Mouse (Mus musculus) cerebellum, adult 11-12 months (tissue): Measurements from ENCODE around the gene Unc119.
A peak's percentile ranks its signal among the peaks of the same experiment; 100 is the strongest.

Experiments
- DNase-seq: peaks from one replicate; pipeline ENCODE4 v3.0.0; 2022

The Unc119 gene

GRCm38 (mm10) chr11:78372610-78373009 is 29.3 kb downstream of the Unc119 start:
- no peak for DNase-seq

GRCm38 (mm10) chr11:78374147-78374546 is 30.9 kb downstream of the Unc119 start:
- DNase-seq: no peak

- DNase-seq: no peak
Observed at GRCm38 (mm10) chr11:78377549-78378159, 34.4 kb downstream of the Unc119 start.

GRCm38 (mm10) chr11:78380351-78380750 is 37.1 kb downstream of the Unc119 start:
- no peak for DNase-seq

- DNase-seq: no peak
Observed at GRCm38 (mm10) chr11:78380996-78381395, 37.7 kb downstream of the Unc119 start.

GRCm38 (mm10) chr11:78382286-78382685 is 39.0 kb downstream of the Unc119 start:
- DNase-seq: no peak

- DNase-seq: no peak
Observed at GRCm38 (mm10) chr11:78382701-78383100, 39.4 kb downstream of the Unc119 start.

- DNase-seq: no peak
Observed at GRCm38 (mm10) chr11:78385776-78386175, 42.5 kb downstream of the Unc119 start.

GRCm38 (mm10) chr11:78386508-78387043 is 43.3 kb downstream of the Unc119 start, which contains the start of gene Foxn1:
TSS of gene Foxn1 (minus strand) at chr11:78386558.
- no peak for DNase-seq

- no peak for DNase-seq
Observed at GRCm38 (mm10) chr11:78392728-78393127, 49.4 kb downstream of the Unc119 start.

GRCm38 (mm10) chr11:78396950-78397349 is 53.7 kb downstream of the Unc119 start:
- DNase-seq: no peak

- peak; percentile 41 for DNase-seq
Observed at GRCm38 (mm10) chr11:78397397-78397796, 54.1 kb downstream of the Unc119 start.

GRCm38 (mm10) chr11:78398212-78398611 is 54.9 kb downstream of the Unc119 start:
- DNase-seq: no peak
